Mouse (Mus musculus) kidney, adult 2 months (tissue): ENCODE data around the gene Slc41a3. TPM values are rescaled to one million over a fixed set of nuclear protein-coding genes. Genes with fewer than 3 reads are reported as not detected.
"Not testable (repeated sequence)": the region's sequence is repeated elsewhere in the genome, so short reads cannot be mapped to it uniquely, and the experiment has no call there.

ENCODE experiments used
- DNase-seq: peaks from one replicate; pipeline ENCODE4 v3.0.0; 2021
- H3K27ac ChIP-seq: fragments of 200-500 bp; 2 replicates; pipeline ENCODE4 v1.5.1; 2012; ENCODE audit warnings: low read depth, low read length, control low read depth, inconsistent platforms; ENCODE audit not compliant: insufficient read depth
- H3K27me3 ChIP-seq: fragments of 200-500 bp; replicated peaks from 2 replicates; pipeline ENCODE4 v1.6.1; 2012; ENCODE audit warnings: mild to moderate bottlenecking, moderate library complexity, low read length, inconsistent platforms; ENCODE audit not compliant: control insufficient read depth, insufficient read depth
- H3K36me3 ChIP-seq: fragments of 200-500 bp; 2 replicates; pipeline ENCODE4 v1.6.1; 2012; ENCODE audit warnings: mild to moderate bottlenecking, moderate library complexity, low read length, inconsistent platforms; ENCODE audit not compliant: control insufficient read depth, insufficient read depth
- H3K4me1 ChIP-seq: fragments of 200-500 bp; 2 replicates; pipeline ENCODE4 v1.6.1; 2011; ENCODE audit warnings: low read length; ENCODE audit not compliant: control insufficient read depth, insufficient read depth
- H3K4me3 ChIP-seq: fragments of 200-500 bp; 2 replicates; pipeline ENCODE4 v1.5.1; 2011; ENCODE audit warnings: mild to moderate bottlenecking, low read depth, low read length, control low read depth; ENCODE audit not compliant: insufficient read depth
- CTCF ChIP-seq: fragments of 200-500 bp; conservative IDR thresholded peaks from 2 replicates; pipeline ENCODE4 v1.5.1; 2011; ENCODE audit warnings: low read depth, mild to moderate bottlenecking, control low read depth, low read length, moderate library complexity, mixed read lengths; ENCODE audit not compliant: insufficient read depth, insufficient read length
- POLR2A ChIP-seq: fragments of 200-500 bp; IDR thresholded peaks from one replicate; pipeline ENCODE4 v1.6.1; 2011; ENCODE audit warnings: low read depth, low read length, control low read depth
- WGBS: fragments of 180-500 bp; shearing (Covaris S2); methylation state at CpG from one replicate; pipeline ENCODE4 v1.1.7; 2018; 5-methylcytosine and 5-hydroxymethylcytosine counted together
- polyA plus RNA-seq: library from polyadenylated mRNA; depleted of rRNA; stranded (reverse); fragments of >200 nt; gene quantifications from 2 replicates; pipeline ENCODE4 v1.2.3, GENCODE M21; 2012

Slc41a3 gene
- polyA plus RNA-seq, 1 experiment, result 8.0 TPM

GRCm38 (mm10) chr6:90632526-90632925, 28.0 kb downstream of the Slc41a3 start:
- H3K4me1 ChIP-seq, H3K27ac ChIP-seq, H3K27me3 ChIP-seq, DNase-seq, H3K36me3 ChIP-seq, H3K4me3 ChIP-seq: not testable (repeated sequence)
- TF ChIP-seq CTCF, result peak; percentile 15; the same call in 1 of the 2 replicates
- 92% methylated on average over 3 of the region's 3 CpGs for WGBS

DNA sequence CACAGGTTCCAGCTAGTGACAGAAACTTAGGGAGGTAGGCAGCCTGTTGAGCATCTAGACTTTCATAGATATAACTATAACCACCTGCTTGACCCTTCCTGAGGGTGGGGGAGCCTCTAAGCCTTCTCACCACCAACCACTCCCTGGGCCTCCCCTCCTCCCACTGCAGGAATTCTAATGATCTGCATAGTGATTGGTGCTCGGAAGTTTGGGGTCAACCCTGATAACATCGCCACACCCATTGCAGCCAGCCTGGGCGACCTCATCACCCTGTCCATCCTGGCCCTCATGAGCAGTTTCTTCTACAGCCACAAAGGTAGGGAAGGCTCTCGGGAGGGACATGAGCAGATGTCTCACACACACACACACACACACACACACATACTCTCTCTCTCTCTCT, 30.6 kb downstream of the Slc41a3 start:
- Histone ChIP-seq H3K4me3 (no peak overlapping the region), H3K27ac (no peak overlapping the region), H3K36me3 (no peaks in the 10 kb centered on the region), H3K4me1 (no peaks in the 10 kb centered on the region), H3K27me3 (no peaks in the 10 kb centered on the region)
- TF ChIP-seq POLR2A, result no peak
- no peak for TF ChIP-seq CTCF
- 69% methylated on average over 4 of the region's 4 CpGs for WGBS
- DNase-seq, result no peak

DNA sequence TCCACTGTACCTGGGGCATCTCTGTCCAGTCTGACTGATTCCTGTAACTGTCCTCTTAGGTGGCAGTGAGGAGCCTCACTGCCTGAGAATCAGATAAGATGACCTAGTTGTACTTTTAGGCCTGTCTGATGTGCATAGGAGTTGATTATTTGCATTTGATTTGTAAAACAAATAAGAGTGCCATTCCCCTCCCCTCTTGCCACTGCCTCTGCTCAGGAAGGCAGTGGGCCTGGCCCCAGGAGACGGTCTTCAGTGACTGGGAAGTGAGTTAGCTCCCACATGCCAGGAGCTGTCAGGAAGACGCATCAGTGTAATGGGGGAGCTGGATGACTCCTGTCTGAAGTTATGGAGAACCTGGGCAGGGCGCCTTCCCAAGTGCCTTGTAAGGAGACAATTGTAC, 31.1 kb downstream of the Slc41a3 start:
- DNase-seq, result no peak
- no peak for TF ChIP-seq CTCF
- no peak for TF ChIP-seq POLR2A
- H3K27ac ChIP-seq, result no peak overlapping the region
- 89% methylated on average over 3 of the region's 3 CpGs for whole genome bisulfite sequencing
- H3K36me3 ChIP-seq, result no peaks in the 10 kb centered on the region
- no peak overlapping the region for H3K4me3 ChIP-seq
- H3K4me1 ChIP-seq, result no peaks in the 10 kb centered on the region
- H3K27me3 ChIP-seq, result no peaks in the 10 kb centered on the region

DNA sequence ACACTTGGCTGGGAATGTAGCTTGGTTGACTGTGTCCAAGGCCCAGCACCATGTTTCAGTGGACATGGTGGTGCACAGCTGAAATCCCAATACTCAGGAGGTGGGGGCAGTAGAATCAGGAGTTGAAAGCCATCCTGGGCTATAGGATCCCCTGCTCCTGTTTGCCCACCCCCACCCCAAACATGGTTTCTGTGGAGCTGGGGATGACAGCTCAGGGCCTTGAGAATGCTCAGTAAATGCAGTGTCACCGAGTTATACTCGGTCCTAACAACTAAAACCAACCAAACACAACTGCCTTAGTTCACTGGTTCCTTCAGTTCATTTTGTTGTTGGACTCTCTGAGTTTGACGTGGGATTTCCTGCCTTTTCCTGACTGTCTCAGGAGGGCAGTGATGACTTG, 38.5 kb downstream of the Slc41a3 start:
- Histone ChIP-seq H3K4me3 (no peak overlapping the region), H3K27ac (no peak overlapping the region), H3K4me1 (no peaks in the 10 kb centered on the region), H3K27me3 (no peaks in the 10 kb centered on the region), H3K36me3 (no peaks in the 10 kb centered on the region)
- TF ChIP-seq CTCF, result no peak
- no peak for DNase-seq
- 79% methylated on average over 3 of the region's 3 CpGs for WGBS

- 66% methylated on average over 4 of the region's 4 CpGs for WGBS
- Histone ChIP-seq H3K36me3 (no peaks in the 10 kb centered on the region), H3K4me1 (no peaks in the 10 kb centered on the region), H3K27ac (no peak overlapping the region), H3K4me3 (no peak overlapping the region), H3K27me3 (no peaks in the 10 kb centered on the region)
- TF ChIP-seq POLR2A (no peak), CTCF (no peak)
- DNase-seq, result no peak
These were observed 40.4 kb downstream of the Slc41a3 start for GRCm38 (mm10) chr6:90644965-90645364.

DNA sequence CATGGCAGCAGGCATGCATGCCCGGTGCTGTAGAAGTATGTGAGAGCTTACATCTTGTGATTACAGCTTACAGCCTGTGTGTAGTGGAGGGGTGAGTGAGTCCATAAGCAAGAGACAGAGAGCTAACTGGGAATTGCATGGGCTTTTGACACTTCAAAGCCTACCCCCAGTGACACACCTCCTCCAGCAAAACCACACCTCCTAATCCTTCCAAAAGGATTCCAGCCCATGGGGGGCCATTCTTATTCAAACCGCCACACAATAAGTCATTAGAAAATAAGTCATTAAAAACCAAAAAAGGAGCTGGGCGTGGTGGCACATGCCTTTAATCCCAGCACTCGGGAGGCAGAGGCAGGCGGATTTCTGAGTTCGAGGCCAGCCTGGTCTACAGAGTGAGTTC, 43.9 kb downstream of the Slc41a3 start:
- H3K27ac ChIP-seq, result no peak overlapping the region
- 98% methylated on average over 6 of the region's 6 CpGs for WGBS

DNA sequence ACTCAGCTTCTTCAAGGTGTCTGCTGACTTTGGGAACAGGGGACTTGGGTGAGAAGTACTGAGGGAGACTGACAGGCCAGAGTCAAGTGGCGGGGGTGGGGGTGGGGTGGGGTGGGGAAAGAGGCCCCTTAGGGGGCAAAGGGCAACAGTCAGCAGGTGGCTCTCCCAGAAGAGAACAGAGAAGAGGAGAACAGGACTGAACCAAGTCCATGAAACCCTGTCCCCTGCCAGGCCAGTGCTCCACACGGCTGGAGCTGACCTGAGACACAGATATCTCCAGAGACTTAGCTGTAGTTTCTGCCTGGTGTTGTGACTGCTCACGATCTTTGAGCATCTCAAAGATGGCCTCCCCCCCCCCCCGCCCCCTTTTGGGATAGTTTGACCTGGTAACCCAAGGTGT, 44.8 kb downstream of the Slc41a3 start:
- H3K4me1 ChIP-seq, result no peaks in the 10 kb centered on the region
- TF ChIP-seq CTCF, result no peak
- no peak for TF ChIP-seq POLR2A
- DNase-seq, result no peak
- no peak overlapping the region for H3K4me3 ChIP-seq
- WGBS, result 64% methylated on average over 4 of the region's 4 CpGs
- H3K36me3 ChIP-seq, result no peaks in the 10 kb centered on the region
- H3K27ac ChIP-seq, result no peak overlapping the region
- H3K27me3 ChIP-seq, result no peaks in the 10 kb centered on the region

More for the DNA sequence above, 43.9 kb downstream of the Slc41a3 start:
- H3K4me3 ChIP-seq, result no peak overlapping the region
- H3K27me3 ChIP-seq, result no peaks in the 10 kb centered on the region
- no peaks in the 10 kb centered on the region for H3K4me1 ChIP-seq
- H3K36me3 ChIP-seq, result no peaks in the 10 kb centered on the region
- no peak for DNase-seq
- TF ChIP-seq CTCF (no peak), POLR2A (no peak)

DNA sequence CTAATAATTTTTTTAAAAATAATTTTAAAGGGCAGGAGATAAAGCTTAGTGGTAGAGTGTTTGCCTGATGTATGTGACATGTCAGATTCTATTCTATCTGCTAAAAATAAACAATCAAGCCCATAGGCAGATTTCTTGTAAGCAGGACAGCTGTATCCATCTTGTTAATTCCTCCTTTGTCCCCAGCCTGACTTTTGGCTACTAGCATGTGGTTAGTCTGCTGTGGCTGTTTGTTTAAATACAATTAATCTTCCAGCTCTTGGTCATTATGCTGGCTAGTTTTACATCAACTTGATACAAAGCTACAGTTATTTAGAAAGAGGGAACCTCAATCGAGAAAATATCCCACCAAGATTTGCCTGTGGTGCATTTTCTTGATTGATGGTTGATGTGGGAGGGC, 46.1 kb downstream of the Slc41a3 start:
- WGBS, result 38% methylated on average over 1 of the region's 1 CpGs
- TF ChIP-seq POLR2A (no peak), CTCF (no peak)
- H3K4me1 ChIP-seq, result no peaks in the 10 kb centered on the region
- H3K27ac ChIP-seq, result no peak overlapping the region
- no peak for DNase-seq
- no peaks in the 10 kb centered on the region for H3K36me3 ChIP-seq
- H3K27me3 ChIP-seq, result no peaks in the 10 kb centered on the region
- no peak overlapping the region for H3K4me3 ChIP-seq
